Mouse (Mus musculus): ENCODE measurements around the gene Cdkl3. TPM values are rescaled to one million over a fixed set of nuclear protein-coding genes. Genes with fewer than 3 reads are reported as not detected.

Cdkl3 gene
- polyA plus RNA-seq, 1 experiment from 2014 or later, result 13.4 TPM

GRCm38 (mm10) chr11:52018217-52018616 lies 14.2 kb downstream of the Cdkl3 start:
- Histone ChIP-seq H3K4me2 (no peak overlapping the region), H3K4me1 (replicated peaks) (no peaks in the 10 kb centered on the region), H3K9me3 (no peaks in the 10 kb centered on the region), H3K36me3 (peaks cover 5% of the 10 kb centered on the region), H3K27ac (no peak overlapping the region), H3K4me3 (replicated peaks) (no peak overlapping the region), H3K9ac (replicated peaks) (no peak overlapping the region), H3K27me3 (no peaks in the 10 kb centered on the region)
- 85% methylated on average over 9 of the region's 9 CpGs for WGBS
- ATAC-seq (ENCODE audit: insufficient number of reproducible peaks, insufficient read depth, low FRiP score, low TSS enrichment, low read depth), result no peak

GRCm38 (mm10) chr11:52032356-52032755 lies 28.3 kb downstream of the Cdkl3 start:
- Histone ChIP-seq H3K9me3 (peaks cover 3% of the 10 kb centered on the region; the same call in 1 of the 2 replicates), H3K36me3 (peaks cover 6% of the 10 kb centered on the region; the same call in 1 of the 2 replicates), H3K27me3 (no peaks in the 10 kb centered on the region), H3K9ac (replicated peaks) (no peak overlapping the region), H3K4me2 (no peak overlapping the region), H3K27ac (no peak overlapping the region), H3K4me1 (replicated peaks) (no peaks in the 10 kb centered on the region), H3K4me3 (replicated peaks) (no peak overlapping the region)
- 50% methylated on average over 8 of the region's 8 CpGs for WGBS
- ATAC-seq (ENCODE audit: insufficient number of reproducible peaks, insufficient read depth, low FRiP score, low TSS enrichment, low read depth), result no peak

GRCm38 (mm10) chr11:52033953-52034352 lies 29.9 kb downstream of the Cdkl3 start:
- Histone ChIP-seq H3K4me2 (no peak overlapping the region), H3K27ac (no peak overlapping the region), H3K4me1 (replicated peaks) (no peaks in the 10 kb centered on the region), H3K36me3 (peaks cover 6% of the 10 kb centered on the region; the same call in 1 of the 2 replicates), H3K27me3 (no peaks in the 10 kb centered on the region), H3K9me3 (peaks cover 3% of the 10 kb centered on the region; the same call in 1 of the 2 replicates), H3K9ac (replicated peaks) (no peak overlapping the region), H3K4me3 (replicated peaks) (no peak overlapping the region)
- ATAC-seq (ENCODE audit: insufficient number of reproducible peaks, insufficient read depth, low FRiP score, low TSS enrichment, low read depth), result no peak
- WGBS, result 77% methylated on average over 1 of the region's 1 CpGs

GRCm38 (mm10) chr11:52035905-52036304 lies 31.9 kb downstream of the Cdkl3 start:
- 84% methylated on average over 3 of the region's 3 CpGs for WGBS

GRCm38 (mm10) chr11:52037659-52038058 lies 33.6 kb downstream of the Cdkl3 start:
- Histone ChIP-seq H3K4me2 (no peak overlapping the region), H3K4me1 (replicated peaks) (no peaks in the 10 kb centered on the region), H3K9me3 (no peaks in the 10 kb centered on the region), H3K36me3 (no peaks in the 10 kb centered on the region), H3K27ac (no peak overlapping the region), H3K9ac (replicated peaks) (no peak overlapping the region), H3K4me3 (replicated peaks) (no peak overlapping the region), H3K27me3 (no peaks in the 10 kb centered on the region)
- ATAC-seq (ENCODE audit: insufficient number of reproducible peaks, insufficient read depth, low FRiP score, low TSS enrichment, low read depth), result no peak
- 73% methylated on average over 3 of the region's 3 CpGs for WGBS

More at GRCm38 (mm10) chr11:52035905-52036304, 31.9 kb downstream of the Cdkl3 start:
- peaks cover 6% of the 10 kb centered on the region; the same call in 1 of the 2 replicates for H3K36me3 ChIP-seq
- H3K9me3 ChIP-seq, result peaks cover 3% of the 10 kb centered on the region; the same call in 1 of the 2 replicates
- no peak overlapping the region for H3K9ac ChIP-seq (replicated peaks)
- no peak for ATAC-seq (ENCODE audit: insufficient number of reproducible peaks, insufficient read depth, low FRiP score, low TSS enrichment, low read depth)
- H3K4me2 ChIP-seq, result no peak overlapping the region
- no peaks in the 10 kb centered on the region for H3K27me3 ChIP-seq
- no peaks in the 10 kb centered on the region for H3K4me1 ChIP-seq (replicated peaks)
- no peak overlapping the region for H3K27ac ChIP-seq
- no peak overlapping the region for H3K4me3 ChIP-seq (replicated peaks)

GRCm38 (mm10) chr11:52043224-52043623 lies 39.2 kb downstream of the Cdkl3 start:
- 87% methylated on average over 3 of the region's 3 CpGs for WGBS
- no peaks in the 10 kb centered on the region for H3K9me3 ChIP-seq
- no peak overlapping the region for H3K4me2 ChIP-seq
- H3K27ac ChIP-seq, result no peak overlapping the region
- no peak for ATAC-seq (ENCODE audit: insufficient number of reproducible peaks, insufficient read depth, low FRiP score, low TSS enrichment, low read depth)
- H3K9ac ChIP-seq (replicated peaks), result no peak overlapping the region
- peaks cover 10% of the 10 kb centered on the region for H3K4me1 ChIP-seq (replicated peaks)
- no peak overlapping the region for H3K4me3 ChIP-seq (replicated peaks)
- no peaks in the 10 kb centered on the region for H3K27me3 ChIP-seq
- H3K36me3 ChIP-seq, result no peaks in the 10 kb centered on the region

GRCm38 (mm10) chr11:52044156-52044555 lies 40.1 kb downstream of the Cdkl3 start:
- Histone ChIP-seq H3K27me3 (no peaks in the 10 kb centered on the region), H3K27ac (no peak overlapping the region), H3K9ac (replicated peaks) (no peak overlapping the region), H3K4me3 (replicated peaks) (no peak overlapping the region), H3K4me2 (no peak overlapping the region), H3K4me1 (replicated peaks) (peaks cover 10% of the 10 kb centered on the region), H3K9me3 (no peaks in the 10 kb centered on the region), H3K36me3 (no peaks in the 10 kb centered on the region)
- ATAC-seq (ENCODE audit: insufficient number of reproducible peaks, insufficient read depth, low FRiP score, low TSS enrichment, low read depth), result no peak

GRCm38 (mm10) chr11:52046446-52047165 lies 42.6 kb downstream of the Cdkl3 start:
- ATAC-seq (ENCODE audit: insufficient number of reproducible peaks, insufficient read depth, low FRiP score, low TSS enrichment, low read depth), result no peak
- no peak overlapping the region for H3K9ac ChIP-seq (replicated peaks)
- 39% methylated on average over 4 of the region's 4 CpGs for WGBS
- peaks cover 10% of the 10 kb centered on the region for H3K4me1 ChIP-seq (replicated peaks)
- 0 out of 2 replicates have a peak overlapping the region, but pooled peaks have one; percentile 35 for H3K27ac ChIP-seq
- no peaks in the 10 kb centered on the region for H3K36me3 ChIP-seq
- H3K27me3 ChIP-seq, result no peaks in the 10 kb centered on the region
- no peak overlapping the region for H3K4me2 ChIP-seq
- no peak overlapping the region for H3K4me3 ChIP-seq (replicated peaks)
- H3K9me3 ChIP-seq, result no peaks in the 10 kb centered on the region

GRCm38 (mm10) chr11:52053371-52053770 lies 49.4 kb downstream of the Cdkl3 start:
- H3K9me3 ChIP-seq, result no peaks in the 10 kb centered on the region
- no peak overlapping the region for H3K4me3 ChIP-seq (replicated peaks)
- no peaks in the 10 kb centered on the region for H3K27me3 ChIP-seq
- 85% methylated on average over 6 of the region's 6 CpGs for WGBS
- ATAC-seq (ENCODE audit: insufficient number of reproducible peaks, insufficient read depth, low FRiP score, low TSS enrichment, low read depth), result no peak
- H3K27ac ChIP-seq, result no peak overlapping the region
- H3K9ac ChIP-seq (replicated peaks), result no peak overlapping the region
- no peaks in the 10 kb centered on the region for H3K4me1 ChIP-seq (replicated peaks)
- no peaks in the 10 kb centered on the region for H3K36me3 ChIP-seq
- H3K4me2 ChIP-seq, result no peak overlapping the region

- Histone ChIP-seq H3K27ac (no peak overlapping the region), H3K4me1 (replicated peaks) (no peaks in the 10 kb centered on the region), H3K4me3 (replicated peaks) (no peak overlapping the region), H3K27me3 (no peaks in the 10 kb centered on the region), H3K36me3 (no peaks in the 10 kb centered on the region), H3K9ac (replicated peaks) (no peak overlapping the region), H3K4me2 (no peak overlapping the region), H3K9me3 (no peaks in the 10 kb centered on the region)
- WGBS, result 89% methylated on average over 3 of the region's 3 CpGs
- no peak for ATAC-seq (ENCODE audit: insufficient number of reproducible peaks, insufficient read depth, low FRiP score, low TSS enrichment, low read depth)
Measured at GRCm38 (mm10) chr11:52054728-52055127, 50.7 kb downstream of the Cdkl3 start.

- Histone ChIP-seq H3K4me3 (replicated peaks) (no peak overlapping the region), H3K9ac (replicated peaks) (no peak overlapping the region), H3K4me2 (no peak overlapping the region), H3K4me1 (replicated peaks) (no peaks in the 10 kb centered on the region), H3K27ac (no peak overlapping the region), H3K36me3 (no peaks in the 10 kb centered on the region), H3K27me3 (no peaks in the 10 kb centered on the region), H3K9me3 (no peaks in the 10 kb centered on the region)
- WGBS, result 82% methylated on average over 5 of the region's 5 CpGs
- ATAC-seq (ENCODE audit: insufficient number of reproducible peaks, insufficient read depth, low FRiP score, low TSS enrichment, low read depth), result no peak
Measured at GRCm38 (mm10) chr11:52056198-52056597, 52.2 kb downstream of the Cdkl3 start.

GRCm38 (mm10) chr11:52059001-52059400 lies 55.0 kb downstream of the Cdkl3 start:
- Histone ChIP-seq H3K27me3 (no peaks in the 10 kb centered on the region), H3K4me3 (replicated peaks) (no peak overlapping the region), H3K4me2 (no peak overlapping the region), H3K36me3 (no peaks in the 10 kb centered on the region), H3K9ac (replicated peaks) (no peak overlapping the region), H3K27ac (no peak overlapping the region), H3K9me3 (no peaks in the 10 kb centered on the region), H3K4me1 (replicated peaks) (no peaks in the 10 kb centered on the region)
- ATAC-seq (ENCODE audit: insufficient number of reproducible peaks, insufficient read depth, low FRiP score, low TSS enrichment, low read depth), result no peak
- WGBS, result 57% methylated on average over 5 of the region's 5 CpGs

Measured in limb, embryonic 12.5 days (tissue).